Mouse (Mus musculus) left cerebral cortex, adult 9 months (tissue): ENCODE measurements around the gene Gzf1.

Experiments used
- DNase-seq, 2 experiments: peaks; one replicate each; pipeline ENCODE4 v3.0.0; 2022; ENCODE audit warnings: low spot score in 2 of 2

Gene Gzf1

GRCm38 (mm10) chr2:148680775-148681291 lies at the start of gene Gzf1:
Gene Gzf1, plus strand, starts transcription at chr2:148681023.
- DNase-seq = peak; percentile 98 to 99

DNA sequence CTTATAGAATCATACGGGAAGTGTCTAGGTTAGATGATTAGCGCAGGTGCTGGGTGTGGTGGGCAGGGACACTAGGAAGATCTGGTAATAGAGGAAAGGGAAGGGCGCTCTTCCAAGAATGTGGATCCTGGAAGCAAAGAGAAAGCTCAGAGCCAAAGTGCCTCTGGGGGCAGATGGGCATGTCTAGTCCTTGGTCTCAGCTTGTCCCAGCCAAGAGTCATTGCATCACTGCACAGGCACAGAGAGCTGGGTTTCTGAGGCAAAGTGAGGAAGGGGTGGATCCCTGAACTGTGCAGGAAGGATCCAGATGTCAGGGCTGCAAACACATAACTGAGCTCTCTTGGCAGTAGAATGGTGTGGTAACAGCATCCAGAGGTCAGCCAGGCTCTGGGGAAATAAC lies 49.2 kb upstream of the Gzf1 start:
- DNase-seq = no peak

DNA sequence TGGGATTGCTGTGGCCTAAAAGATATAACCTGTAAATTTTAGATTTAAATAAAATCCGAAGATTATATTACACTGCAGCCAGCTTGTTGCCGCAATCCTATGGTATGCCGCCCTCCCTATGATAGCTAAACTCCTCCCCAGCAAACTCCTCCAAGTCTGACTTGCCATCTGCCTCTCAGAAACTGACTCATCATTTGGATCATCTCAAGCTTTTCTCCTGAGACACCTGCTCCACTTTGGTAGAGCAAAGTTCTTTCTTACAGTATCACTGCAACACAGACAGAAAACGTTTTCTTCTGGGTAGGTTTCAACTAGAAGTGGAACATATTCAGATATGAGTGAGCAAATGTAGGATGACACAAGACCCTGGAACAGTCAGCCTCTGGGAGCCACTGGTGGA lies 46.4 kb upstream of the Gzf1 start:
- DNase-seq = peak; percentile 42 to 69

DNA sequence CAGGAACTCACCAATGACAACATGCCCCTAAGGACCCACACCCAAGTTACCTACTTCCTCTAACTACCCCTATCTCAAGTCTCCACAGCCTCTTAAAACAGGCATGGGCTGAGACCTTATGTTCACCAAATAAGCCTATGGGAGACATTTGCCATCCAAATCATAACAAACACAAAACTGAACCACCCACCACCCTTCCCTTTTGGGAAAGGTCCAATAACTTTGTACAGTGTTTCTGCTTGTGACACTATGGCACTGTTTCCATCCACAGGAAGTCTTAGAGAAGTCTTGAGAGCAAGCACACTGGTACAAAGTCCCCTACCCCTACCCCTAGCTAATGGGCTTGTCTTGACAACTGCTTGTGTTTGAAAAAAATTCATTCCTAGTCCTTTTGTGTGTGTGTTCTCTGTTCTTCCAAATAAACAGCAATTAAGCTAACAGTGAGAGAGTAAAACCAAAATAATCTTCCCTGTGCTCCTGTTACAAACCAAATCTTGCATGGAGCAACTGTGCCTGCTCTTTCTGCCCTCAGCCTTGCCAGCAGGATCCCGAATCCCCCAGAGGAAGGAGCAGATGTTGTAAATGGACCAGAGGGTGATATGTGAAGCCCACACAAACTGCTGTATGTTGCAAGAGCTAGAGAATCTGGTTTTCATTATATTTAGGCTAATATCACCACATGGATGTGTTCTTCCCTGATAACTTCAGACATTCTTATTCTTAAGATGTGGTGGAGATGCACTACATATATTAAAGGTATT lies 38.0 kb upstream of the Gzf1 start:
- no peak for DNase-seq

DNA sequence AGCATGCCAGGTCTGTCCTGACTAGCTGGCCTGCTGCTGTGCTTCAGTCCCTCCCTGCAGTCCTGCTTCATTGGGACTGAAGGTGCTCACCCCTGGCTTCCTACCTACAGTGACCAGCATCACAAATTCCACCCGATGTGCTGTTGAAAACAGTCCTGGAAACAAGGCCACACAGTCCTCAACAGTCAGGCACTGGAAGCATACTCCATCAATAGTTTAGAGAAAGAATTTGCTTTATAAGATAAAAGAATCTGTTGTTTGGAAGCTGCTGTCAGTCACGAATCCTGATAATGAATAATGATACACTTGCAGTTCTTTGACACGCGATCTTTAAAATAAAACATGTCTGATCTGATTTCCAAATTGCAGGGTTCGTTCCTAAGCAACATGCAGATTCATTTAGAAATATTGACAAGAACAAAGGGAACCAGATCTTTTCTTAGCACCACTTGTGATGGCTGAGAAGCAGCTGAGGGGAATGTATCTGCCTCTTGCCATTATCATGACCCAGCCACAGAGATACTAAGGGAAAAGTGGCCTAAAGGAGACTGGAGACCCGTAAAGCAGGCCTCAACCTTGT lies 36.3 kb upstream of the Gzf1 start:
- DNase-seq = peak in 1 of 2 experiments; percentile 14

DNA sequence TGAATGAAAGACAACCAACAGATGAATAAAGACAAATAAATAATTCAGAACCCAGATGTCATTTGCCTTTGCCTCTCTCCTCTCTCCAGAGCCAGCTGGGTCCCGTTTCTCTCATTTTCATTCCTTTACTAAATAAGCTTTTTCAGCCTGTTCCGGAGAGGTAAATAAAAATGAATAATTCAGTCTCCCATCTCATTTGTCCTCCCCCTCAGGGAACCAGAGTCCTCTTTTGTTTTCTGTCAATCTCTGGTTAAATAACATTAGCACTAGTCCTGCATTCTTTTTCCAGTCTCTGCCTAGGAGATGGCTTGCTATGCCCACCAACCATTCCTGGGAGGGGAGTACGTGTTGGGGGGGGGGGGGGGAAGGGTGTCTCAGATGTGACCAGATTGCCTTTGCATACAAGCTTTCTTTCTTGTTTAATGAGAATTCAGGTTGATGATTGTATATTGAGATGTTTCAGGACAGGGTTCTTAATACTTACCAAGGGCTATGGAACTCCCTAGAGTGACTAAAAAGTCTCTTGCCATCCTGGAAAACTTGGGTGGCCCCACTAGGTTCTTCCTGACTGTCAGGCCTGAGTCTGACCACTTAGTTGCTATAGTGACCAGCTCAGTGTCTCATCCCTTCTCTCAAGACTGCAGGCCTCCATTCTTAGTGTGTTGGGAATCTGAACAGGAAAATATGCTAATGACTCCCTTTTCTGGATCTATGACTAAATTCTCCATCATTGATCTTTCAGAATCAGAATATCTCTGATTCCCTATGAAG lies 30.1 kb upstream of the Gzf1 start:
- DNase-seq = no peak

DNA sequence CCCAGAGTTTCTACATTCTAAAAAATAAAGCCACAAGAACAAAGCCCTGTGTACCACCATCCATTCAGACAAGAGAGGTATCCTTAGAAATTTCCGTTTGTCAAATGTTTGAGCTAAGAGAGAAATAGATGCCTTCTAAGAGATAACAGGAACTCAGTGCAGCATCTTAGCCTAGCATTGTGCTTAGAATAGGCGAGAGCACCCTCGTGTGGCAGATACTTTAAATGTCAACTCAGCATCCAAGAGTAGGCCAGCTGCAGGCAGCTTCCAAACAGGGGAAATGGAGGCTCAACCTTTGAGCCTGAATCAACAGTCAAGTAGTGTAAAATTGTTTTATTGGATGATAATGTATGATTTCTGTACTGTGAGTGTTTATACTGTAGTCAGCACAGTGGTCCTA lies 25.9 kb upstream of the Gzf1 start:
- peak in 1 of 2 experiments; percentile 84 for DNase-seq

- no peak for DNase-seq
These were observed 17.4 kb upstream of the Gzf1 start for GRCm38 (mm10) chr2:148663458-148663857.

DNA sequence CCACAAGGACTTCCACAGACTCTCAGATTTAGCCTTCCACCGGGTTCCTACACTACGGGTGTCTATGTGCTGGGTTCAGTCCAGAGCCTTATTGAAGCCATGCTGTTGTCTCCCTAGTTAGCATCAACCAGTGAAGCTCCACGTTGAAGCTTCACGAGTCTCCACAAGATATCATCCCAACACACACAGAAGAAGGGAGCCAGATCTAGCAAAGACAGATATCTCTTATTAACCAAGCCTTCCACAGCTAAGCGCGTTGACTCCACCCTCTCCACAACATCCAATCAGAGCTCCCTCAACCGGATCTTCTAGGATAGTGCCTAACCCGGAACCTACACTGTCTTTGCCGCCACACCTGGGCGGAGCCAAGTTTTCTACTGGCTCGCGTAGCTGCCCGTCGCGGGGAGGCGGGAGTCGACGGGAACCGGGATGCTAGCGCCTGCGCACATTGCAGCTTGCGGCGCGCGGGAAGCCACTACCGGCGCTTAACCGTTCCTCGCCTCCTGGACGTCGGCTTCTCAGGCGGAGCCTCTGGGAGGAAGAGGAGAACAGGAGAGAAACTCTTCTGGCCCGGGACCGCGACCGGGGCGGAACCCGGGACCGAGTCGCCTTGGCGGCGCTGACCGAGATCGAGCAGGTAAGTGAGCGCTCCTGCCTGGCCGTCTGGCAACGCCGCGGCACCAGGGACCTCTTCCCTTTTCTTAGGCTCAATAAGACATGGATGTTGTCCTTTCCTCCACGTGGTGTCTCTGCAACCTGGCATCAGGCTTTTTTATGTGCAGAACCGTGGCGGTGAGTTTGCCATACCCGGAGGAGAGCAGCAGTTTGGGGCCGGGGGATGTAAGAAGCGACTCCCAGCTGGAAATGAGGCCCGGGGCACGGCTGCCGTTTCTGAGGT lies 8.4 kb upstream of the Gzf1 start, which contains the start of gene Nxt1:
Gene Nxt1, plus strand, starts transcription at position 403 of the 898 bp plus-strand sequence.
- DNase-seq = peak; percentile 95 to 99

- DNase-seq = peak in 1 of 2 experiments; percentile 85
These were observed 3.0 kb upstream of the Gzf1 start for GRCm38 (mm10) chr2:148677801-148678200.

- peak; percentile 52 to 67 for DNase-seq
These were observed 1.5 kb upstream of the Gzf1 start for GRCm38 (mm10) chr2:148679346-148679745.

DNA sequence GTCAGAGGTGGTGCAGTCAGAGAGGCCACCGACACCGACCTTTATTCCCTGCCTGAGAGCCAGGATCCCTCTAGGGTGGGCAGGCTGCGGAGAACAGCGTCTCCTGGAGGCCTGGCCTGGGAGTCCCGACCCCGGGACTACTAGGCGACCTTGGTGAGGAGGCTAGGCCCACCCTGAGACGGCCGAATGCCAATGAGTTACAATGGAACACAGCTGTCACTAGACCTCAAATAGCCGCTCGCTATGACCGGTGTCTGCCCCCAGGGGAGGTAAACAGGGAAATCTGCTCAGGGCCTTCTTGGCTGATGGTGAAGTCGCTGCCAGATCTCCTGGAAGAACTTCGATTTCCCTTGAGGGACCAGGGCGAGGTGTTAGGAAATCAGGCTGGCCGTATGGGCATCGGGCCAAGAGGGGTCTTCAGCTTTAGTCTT lies 653 bp downstream of the Gzf1 start:
- peak in 1 of 2 experiments; percentile 42 for DNase-seq

DNA sequence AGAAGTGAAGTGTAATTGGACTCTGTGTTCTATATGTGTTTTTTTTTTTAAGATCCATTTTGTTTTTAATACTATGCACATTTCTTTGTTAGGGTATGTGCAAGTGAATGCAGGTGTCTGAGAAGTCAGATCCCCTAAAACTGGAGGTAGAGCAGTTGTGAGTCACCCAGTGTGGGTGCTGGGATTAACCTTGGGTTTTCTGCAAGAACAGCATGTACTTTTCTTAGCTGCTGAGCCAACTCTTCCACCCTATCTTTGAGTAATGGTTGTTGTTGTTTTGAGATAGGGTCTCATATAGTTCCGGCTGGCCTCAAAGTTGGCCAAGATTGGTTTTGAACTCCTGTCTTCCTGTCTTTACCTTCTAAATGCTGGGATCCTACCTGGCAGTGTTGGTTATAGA lies 2.2 kb downstream of the Gzf1 start:
- DNase-seq = no peak

DNA sequence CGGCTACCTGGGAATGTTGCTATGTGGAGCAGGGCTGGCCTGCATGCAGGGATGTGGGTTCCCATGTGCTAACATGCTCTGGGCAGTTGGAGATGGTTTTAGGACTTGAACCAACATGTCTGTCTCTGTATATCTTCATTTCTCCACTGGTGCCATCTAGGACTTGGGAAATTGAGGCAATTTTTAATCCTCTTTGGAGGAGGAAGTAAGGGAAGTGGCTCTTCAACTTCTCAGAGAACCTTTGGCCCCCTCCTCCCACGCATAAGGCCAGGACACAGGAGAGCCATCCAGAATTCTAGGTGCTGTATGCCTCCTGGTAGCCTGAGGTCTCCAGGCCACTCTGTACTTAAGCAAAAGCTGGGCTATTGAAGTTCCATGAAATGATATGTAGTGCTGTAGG lies 4.1 kb downstream of the Gzf1 start:
- no peak for DNase-seq

- DNase-seq = no peak
These were observed 4.9 kb downstream of the Gzf1 start for GRCm38 (mm10) chr2:148685709-148686108.

DNA sequence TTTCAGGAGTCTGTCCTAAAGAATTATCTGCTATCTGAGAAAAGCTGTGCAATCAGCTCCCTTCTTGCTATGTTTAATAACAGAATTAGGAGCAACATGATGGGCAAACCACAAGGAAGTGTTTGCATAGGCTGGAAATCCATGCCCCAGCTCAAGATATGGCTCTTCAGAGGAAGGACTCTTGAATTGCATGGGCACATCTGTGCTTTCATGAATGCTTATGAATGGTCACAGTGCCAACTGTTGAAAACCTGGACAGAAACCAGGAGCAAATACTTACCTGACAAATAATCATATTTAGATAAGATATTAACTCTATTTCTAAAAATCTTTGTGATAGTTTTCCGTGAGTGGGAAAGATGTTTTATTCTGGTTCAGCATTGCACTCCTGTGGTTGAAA lies 6.0 kb downstream of the Gzf1 start:
- DNase-seq = no peak

GRCm38 (mm10) chr2:148687971-148688370 lies 7.1 kb downstream of the Gzf1 start:
- DNase-seq = no peak

DNA sequence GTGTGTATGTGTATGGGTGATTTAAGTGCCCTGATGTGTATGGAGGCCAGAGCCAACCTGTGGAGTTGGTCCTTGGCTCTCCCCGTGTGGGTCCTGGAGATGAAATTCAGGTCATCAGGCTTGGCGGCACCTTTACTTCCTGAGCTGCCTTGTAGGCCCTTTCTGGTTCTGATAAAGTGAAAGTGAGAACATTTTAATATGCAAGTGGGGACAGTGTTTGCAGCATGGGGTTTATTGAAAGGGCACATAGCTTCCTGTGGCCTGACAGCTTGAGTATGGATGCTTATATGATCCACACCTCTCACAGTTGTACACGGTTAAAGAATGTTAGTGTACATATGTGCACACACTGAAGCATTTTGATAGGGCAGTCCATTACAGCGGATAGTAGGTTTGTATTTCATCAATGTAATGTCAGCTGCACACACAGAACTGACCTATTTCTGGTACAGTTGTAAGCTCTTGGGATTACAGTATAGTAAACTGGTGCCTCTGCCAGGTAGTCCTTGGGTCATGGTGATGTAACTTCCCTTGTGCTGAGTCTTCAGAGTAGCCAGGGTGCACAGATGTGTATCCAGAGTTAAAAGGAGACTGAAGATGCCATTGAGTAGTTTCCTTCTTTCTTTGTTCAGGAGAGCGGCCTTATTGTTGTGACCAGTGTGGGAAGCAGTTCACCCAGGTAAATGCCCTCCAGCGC lies 8.8 kb downstream of the Gzf1 start:
- no peak for DNase-seq

DNA sequence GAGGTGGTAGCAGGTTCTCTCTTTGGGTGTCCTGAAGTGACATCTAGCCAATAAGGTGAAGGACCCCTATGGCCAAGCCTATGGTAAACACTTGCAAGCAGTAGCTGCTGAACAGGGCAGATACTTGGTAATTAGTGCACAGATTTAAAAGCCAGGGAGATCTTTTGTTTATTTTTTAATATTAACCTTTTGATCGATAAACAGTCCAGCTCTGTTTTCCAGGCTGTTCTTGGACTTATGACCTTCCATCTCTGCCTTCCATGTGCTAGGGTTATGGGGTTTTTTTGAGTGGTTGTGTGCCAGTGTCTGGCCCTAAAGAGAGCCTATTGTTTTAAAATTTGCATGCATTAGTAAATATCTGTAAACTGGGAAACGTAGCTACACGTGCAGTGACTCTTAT lies 9.5 kb downstream of the Gzf1 start:
- no peak for DNase-seq

- DNase-seq = no peak
These were observed 10.0 kb downstream of the Gzf1 start for GRCm38 (mm10) chr2:148690781-148691180.

DNA sequence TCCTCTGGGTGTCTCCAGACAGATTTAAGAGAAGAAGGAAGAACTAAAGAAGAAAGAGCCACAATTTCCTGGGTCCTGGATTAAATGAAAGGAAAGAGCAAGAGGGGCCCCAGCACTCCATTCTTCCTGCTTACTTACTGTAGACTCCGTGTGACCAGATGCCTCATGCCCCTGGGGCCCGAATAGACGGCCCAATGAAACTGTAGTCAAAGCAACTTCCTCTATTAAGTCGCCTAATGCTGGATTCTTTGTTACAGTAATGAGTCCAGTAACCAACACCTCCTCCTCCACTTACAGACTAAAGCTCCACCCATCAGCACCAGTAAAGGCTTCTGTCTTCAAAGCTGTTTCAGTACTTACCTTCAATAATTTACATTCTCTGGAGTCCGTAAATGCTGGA lies 17.7 kb downstream of the Gzf1 start:
- DNase-seq = no peak
